Mouse (Mus musculus): Measurements from ENCODE around the gene Pfkm.

Gene Pfkm

DNA sequence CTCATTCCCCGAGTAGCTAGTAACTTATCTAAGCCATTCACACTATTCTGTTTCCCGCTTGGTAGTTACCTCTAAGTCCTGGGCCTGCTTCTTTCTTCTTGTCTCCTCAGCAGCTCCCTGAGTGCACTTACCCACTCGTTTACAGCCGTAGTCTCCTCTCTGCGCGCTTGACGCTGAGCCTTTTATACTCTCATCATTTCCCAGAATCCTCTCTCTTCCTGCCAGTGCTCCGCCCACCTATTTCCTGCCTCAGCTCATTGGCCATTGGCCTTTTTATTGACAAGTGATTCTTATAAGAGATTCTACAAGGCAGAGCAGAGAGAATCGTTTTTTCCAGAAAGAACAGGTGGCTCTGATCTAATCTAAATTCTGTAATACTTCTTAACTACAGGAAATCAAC, 6.1 kb downstream of the Pfkm start:
- DNase-seq (ENCODE audit: low spot score in 2 of 2): no peak

DNA sequence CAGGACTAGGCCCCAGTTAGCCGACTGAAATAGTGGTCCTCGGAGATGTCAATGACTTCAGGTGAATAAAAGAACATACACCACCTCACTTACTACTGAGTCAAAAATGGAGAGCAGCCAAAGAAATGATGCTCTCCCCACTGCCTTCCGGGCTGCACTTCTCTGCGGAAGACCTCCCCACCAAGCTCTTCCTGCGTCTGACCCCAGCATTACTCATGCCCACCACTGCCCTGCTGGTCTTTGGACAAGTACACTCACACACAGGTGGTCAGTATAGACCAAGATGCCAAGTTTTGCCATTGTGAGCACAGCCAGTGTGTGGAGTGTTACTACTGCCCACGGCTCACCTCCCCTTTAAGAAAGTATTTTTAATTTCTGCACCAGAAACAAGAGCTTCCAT, 10.0 kb downstream of the Pfkm start:
- no peak for DNase-seq (ENCODE audit: low spot score in 2 of 2)

DNA sequence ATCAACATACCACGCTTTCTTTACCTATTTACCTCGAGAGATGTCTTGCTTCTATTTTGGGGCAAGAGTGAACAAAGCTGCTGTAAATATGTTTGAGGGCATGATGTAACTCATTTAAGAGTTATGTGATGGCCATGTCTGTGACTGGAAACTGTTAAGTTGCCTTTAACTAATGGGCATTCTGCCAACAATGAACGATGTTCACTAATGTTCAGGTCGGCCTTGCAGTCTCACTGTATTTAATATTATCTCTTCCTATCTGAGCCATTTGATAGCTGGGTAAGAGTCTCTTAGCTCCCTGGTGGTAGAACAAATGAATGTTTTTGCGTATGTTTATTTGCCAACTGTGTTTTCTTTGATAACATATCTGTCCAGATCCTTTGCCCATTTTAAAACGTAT, 14.1 kb downstream of the Pfkm start:
- no peak for DNase-seq (ENCODE audit: low spot score in 2 of 2)

DNA sequence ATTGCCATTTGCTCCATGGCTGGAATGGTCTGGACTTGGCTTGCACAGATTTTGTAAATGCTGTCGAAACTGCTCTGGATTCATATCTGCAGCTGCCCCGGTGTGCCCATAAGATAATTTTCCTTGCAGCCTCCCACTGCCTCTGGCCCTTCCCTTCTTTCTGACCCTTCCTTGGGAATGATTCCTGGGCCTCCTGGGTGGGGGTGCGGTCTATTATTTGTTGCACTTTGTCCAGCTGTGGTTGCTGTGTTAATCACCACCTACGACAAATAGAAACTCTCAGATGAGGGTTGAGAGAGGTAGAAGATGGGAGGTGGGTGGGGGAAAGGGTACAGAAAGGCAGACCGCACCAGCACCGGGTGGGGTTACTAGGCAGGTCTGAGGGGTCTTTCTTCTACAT, 14.8 kb downstream of the Pfkm start:
- DNase-seq (ENCODE audit: low spot score in 2 of 2): no peak

DNA sequence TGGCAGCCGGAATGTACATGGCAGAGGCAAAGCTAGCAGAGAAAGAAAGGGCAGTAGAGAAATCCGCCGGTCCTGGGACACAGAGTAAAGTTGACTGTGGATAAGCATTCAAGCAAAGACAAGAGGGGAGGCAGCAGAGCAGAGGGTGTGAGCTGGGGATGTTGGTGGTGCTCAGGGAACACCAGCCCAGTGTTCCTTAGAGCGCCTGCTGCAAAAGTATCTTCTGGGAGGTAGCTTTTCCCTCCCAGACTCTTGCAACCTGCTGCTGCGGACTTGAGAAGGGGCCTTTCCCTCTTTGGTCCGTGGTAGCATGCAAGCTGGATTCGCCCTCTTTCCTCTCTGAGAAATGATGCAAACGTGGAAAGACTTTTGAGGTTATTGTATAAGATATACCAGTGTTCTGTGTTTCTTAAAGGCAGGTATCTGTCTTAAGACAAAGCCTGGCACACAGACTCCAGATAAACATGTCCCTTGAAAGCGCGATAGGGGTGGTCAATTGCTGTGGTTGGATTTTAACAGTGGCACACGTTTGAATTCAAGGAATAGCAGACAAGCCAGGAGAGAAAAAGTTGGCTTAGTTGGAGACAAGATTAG, 15.4 kb downstream of the Pfkm start:
- no peak for DNase-seq (ENCODE audit: low spot score in 2 of 2)

DNA sequence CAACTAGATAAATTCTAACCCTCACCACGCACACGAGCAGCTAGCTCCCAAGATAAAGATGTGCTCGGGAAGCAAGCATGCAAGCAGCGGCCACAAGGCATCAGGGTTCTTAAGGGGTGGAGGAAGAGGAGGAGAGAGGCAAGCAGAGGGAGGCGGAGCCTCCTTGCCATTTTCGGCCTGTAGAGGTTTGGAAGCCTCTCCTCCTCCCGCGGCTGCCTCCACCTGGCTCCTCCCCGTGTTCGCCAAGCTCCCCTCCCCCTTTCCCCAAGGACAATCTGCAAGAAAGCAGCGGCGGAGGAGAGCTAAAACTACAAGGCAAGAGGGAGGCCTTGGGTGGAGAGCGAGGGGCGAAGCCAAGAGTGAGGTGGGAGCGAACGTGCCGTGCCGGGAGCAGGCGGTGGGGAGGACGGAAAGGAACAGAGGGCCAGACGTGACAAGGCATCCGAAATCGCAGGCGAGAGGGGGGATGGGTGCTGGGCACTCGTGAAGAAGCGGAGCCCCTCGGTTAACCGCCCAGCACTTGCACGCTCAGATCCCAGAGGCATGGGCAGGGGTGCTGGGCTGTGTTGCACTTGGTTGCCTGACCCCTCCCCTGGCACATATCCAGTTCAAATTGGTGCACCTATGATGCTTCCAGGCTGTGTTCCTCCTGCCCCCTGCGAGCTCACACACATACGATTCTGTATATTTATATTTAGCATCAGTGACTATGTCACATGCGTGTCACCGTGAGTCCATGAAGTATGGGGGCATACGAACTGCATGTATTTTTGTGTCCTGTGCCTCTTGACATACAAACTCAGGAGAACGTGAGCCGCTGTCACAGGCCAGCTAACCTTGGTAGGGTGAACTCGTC, 16.1 kb downstream of the Pfkm start:
- DNase-seq (ENCODE audit: low spot score in 2 of 2): peak; percentile 78 to 86

DNA sequence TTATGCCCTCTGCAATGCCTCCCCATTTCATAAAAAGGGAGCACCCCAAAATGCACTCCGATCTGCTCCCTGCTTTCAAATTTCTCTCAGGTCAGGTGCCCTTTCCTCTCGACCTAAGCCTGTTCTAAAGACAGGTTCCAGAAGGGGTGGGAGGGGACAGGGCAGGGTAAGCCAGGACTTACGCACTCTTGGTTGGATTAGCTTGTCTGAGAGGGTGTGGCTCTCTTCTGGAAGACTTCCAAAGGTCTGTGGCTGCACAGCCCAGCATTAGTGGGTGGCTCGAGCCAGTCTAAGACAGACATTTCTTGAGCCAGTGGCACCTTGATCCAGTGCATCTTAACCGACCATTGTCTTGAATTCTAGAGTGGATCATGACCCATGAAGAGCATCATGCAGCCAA, 19.4 kb downstream of the Pfkm start:
- DNase-seq (ENCODE audit: low spot score in 2 of 2): no peak

DNA sequence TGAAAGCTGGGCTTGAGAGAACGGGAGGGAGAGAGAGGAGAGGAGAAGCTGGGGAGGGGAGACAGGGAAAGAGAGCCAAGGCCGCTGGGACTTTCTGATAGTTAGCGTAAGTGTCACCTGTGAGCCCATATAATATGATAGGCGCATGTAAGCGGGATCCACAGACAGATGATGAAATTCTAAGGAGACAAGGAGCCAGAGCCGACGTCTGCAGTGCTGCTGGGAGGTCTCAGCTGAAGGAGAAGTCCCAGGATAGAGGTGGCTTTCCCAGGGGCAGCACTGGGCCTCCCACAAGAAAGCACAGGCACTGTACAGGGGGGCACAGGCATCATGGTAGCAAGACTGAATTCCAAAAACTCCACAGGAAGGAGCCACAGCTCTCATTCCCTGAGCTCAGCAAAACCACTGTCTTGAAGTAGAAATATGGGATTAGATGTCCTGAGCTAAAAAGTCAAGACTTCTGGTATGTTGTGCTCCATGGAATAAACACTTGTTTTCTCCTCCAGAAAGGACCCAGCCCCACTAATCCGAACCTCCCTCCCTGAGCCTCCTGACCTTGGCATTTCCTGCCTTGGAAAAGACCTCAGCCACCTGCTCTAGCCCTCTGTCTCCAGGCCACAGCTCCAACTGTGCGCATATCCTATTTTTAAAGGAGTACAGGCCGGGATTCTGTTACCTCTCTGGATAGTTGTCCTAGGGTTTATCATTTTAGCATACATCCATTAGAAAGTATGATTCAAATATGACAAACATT, 21.9 kb downstream of the Pfkm start:
- no peak for DNase-seq (ENCODE audit: low spot score in 2 of 2)

DNA sequence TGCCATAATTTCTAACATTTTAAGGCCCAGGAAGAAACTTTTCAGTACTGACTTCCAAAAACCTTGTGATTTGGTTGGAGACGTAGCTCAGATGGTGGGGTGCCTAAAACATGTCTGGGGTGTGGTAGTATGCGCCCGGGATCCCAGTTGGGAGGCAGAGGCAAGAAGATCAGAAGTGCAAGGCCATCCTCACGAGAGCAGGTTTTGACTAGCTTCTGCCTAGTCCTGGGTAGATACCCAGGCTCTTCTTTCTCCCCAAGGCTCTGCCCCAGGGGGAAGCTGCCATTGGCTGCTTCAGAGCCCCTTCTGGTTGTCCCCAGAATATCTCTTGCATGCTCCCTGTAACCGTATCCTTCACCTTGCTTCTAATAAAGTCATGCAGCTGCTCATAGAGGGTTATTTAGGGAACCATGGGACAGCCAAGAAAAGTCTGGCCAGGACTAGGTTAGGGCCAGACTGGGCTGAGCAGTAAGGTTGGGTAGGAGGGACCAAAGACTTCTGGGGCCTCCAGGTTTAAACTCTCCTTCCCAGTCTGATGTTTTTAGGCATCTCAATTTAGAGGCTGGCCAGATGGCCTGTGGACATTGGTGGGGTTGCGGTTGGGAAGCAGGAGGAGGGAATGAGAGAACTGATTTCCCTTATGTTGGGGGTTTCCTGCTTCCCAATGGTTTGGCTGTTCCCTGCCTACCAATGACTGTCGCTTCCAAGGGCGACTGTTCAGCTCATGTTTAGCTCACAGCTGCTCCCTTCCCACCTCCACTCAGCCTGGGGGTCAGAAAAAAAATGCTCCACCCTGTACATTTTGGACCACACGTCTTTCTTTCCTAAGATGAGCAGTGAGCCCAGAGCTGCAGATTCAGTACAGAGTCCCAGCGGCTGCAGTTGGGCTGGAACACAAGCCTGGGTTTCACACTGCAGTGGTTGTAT, 22.7 kb downstream of the Pfkm start:
- no peak for DNase-seq (ENCODE audit: low spot score in 2 of 2)

DNA sequence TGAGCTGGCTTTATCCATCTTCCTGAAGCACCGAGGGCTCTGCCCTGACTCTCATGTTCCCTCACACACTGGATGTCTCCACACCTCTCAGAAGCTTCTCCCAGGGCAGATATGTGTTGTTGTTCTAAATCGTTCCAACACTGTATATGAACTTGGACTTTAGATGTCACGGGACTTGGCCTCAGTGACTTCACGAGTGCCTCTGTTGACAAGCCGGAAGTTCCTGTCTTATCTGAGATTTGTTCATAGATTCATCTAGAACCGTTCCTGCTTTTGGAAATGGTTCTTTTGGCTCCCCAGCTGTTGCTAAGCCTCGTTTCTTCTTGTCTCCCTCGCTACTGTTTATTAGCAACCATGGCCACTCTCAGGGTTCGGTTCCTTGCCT, 23.4 kb downstream of the Pfkm start:
- DNase-seq (ENCODE audit: low spot score in 2 of 2): no peak

DNA sequence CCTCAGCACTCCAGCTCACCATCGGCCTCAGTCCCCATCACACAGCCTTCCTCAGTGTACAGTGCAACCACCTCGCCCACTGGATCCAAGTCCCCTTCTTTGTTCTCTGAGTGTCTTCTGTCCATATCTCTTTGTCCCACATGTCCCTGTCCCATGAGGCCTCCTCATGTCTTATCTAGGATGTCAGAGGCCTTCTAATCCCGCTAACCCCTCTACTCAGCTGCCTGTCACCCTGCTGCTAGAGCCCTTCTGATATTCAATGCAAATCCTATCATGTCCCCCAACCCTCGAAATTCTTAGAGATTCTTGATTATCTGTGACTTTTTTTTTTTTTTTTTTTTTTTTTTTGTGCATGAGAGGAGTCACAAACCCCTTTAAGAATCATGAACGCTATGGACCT, 23.9 kb downstream of the Pfkm start:
- no peak for DNase-seq (ENCODE audit: low spot score in 2 of 2)

DNA sequence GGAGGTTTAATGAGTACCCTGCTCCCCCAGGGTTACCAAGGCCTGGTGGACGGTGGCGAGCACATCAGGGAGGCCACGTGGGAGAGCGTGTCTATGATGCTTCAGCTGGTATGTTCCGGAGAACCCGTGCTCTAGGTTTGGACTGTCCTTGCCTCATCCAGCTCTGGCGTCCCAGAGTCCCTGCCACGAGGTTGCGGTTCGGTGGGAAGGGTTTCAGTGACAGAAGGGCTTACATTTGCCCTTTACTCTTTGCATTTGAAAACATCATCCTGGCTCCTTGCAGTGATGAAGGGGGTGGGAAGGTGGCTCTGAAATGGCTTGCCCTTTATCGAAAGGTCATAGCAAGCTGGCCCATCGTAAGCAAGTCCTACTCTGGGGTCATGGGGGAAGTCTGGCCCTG, 27.0 kb downstream of the Pfkm start:
- DNase-seq (ENCODE audit: low spot score in 2 of 2): no peak

DNA sequence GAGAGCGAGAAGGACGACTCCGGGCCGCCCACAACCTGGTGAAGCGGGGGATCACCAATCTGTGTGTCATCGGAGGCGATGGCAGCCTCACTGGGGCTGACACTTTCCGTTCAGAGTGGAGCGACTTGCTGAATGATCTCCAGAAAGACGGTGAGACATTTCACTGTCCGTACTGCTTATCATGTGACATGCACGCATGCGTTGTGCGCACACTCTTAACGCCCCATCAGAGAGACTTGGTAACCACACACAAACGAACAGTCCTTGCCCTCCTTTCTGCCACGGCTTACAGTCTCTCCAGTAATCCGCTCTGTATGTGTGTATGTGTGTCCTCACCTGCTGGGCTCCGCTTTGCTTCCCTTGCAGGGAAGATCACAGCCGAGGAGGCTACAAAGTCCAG, 28.4 kb downstream of the Pfkm start:
- DNase-seq (ENCODE audit: low spot score in 2 of 2): no peak

DNA sequence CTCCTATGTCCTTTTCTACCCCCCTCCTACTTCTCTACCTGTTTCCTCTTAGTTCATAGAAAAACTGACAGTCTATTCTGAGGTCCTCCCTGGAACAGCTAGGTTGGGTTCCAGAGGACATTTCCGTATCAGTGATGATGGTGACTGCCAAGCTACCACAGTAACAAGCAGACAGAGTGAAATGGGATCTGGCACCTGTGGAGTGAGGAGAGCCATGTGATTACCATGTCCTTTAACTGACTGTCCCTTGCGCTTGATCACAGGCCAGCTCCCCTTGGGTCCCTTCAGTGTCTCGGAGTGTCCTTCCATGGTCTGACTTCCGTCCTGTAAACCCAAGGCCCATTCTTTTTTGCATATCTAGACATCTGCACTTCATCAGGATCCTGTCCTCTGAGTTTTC, 38.6 kb downstream of the Pfkm start:
- DNase-seq (ENCODE audit: low spot score in 2 of 2): no peak

DNA sequence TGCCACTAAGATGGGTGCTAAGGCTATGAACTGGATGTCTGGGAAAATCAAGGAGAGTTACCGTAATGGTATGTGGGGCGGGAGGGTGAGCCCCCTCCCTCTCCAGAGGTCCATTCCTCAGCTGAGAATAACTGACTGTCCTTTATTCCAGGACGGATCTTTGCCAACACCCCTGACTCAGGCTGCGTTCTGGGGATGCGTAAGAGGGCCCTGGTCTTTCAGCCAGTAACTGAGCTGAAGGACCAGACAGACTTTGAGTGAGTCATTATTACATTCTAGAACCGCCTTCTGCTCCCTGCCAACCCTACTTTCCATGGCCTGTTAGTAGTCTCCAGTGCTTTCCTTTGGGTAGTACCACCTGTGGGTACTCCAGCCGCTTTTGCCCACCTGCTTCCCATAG, 39.1 kb downstream of the Pfkm start:
- DNase-seq (ENCODE audit: low spot score in 2 of 2): no peak

DNA sequence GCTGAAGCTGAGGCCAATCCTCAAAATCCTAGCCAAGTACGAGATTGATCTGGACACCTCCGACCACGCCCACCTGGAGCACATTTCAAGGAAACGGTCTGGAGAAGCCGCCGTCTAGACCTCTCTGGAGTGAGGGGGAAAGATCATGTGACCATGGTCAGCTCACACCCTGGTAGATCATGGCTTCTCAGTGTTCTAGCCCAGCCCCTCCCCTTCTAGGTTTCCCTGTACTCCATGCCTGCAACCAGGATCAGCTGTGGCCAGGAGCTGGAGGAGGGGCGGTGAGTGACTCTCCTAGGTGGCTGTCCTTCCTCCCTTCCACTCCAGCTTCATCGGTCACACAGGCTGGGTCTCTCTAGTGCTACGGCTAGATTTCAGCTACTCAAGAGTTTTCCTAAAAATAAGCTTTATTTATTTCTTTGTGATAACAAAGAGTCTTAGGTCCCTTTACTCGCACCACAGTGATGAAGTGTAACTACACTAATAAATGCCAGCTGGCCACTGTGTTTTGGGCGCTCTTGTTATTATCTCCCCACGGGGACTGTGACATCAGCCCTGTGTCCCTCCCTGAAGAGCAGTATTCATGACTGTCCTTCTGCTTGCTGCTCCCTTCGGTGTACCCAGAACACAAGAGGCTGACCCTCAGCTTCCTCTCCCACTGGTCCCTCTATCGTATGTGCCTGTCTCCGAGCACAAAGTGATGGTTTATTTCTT, 39.7 kb downstream of the Pfkm start:
- DNase-seq (ENCODE audit: low spot score in 2 of 2): no peak

DNA sequence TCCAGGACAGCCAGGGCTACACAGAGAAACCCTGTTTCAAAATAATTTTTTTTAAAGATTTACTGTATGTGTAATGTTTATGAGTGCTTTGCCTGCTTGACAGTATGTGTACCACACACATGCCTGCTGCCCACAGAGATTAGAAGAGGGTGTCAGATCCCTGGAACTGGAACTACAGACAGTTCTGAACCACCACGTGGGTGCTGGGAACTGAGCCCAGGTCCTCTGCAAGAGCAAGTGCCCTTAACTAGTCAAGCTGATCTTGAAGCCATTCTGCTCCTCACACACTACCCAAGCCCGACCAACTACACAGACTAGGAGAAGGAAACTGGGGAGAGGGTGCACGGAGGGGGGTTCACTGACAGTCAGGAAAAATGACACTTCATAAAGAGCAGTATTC, 41.1 kb downstream of the Pfkm start:
- no peak for DNase-seq (ENCODE audit: low spot score in 2 of 2)

DNA sequence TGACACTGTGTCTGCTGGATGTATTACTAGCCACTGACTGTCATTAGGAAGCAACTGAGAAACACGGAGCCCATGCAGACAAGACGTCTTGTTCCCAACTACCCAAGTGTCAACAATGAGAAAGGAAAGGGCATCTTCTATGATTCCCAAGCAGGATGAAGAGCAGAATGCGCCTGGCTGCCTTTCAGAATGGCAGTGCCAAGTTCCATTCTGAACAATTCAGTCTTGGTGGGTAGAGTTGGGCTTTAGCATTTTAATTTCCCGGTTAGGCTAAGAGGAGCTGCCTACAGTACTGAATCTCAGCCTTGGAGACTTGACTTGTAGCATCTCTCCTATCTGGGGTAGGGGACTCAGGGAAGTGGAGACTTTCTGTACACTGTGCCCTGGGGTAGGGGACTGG, 41.6 kb downstream of the Pfkm start:
- no peak for DNase-seq (ENCODE audit: low spot score in 2 of 2)

DNA sequence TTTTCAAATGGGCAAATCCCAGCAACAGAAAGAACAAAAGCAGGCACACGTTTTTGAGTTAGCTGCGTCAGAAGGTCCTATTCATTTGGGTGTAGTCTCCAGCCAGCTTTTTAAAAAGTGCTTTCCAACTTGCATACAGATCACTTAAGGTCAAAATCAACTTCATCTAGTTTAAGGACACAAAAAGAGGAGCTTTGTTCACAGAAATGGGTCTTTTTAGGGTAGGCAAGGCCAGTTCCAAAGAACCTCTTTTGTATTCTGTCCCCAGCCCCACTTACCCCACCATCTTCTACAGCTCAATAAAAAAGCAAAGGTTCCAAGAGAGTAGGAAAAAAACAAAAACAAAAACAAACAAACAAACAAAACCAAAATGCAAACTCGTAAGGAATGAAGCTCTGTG, 42.3 kb downstream of the Pfkm start:
- no peak for DNase-seq (ENCODE audit: low spot score in 2 of 2)

DNA sequence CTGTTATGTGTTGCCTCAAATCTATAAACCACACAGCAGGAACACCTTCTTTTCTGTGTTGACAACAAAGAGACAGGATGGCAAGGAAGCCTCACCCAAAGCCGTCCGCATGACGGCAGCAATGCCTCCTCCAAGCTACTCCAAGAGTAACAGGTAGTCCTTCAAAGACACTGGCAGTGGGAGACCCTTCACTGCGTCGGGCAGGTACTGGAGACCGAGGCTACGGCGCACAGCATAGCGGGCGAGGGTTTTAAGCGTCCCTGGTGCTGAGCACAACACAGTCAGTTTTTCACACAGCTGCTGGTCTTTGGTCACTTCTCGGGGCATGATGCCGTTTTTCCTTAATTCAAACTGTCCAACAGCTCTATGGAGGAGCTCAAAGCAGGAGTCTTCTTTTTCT, 43.3 kb downstream of the Pfkm start:
- DNase-seq (ENCODE audit: low spot score in 2 of 2): no peak

DNA sequence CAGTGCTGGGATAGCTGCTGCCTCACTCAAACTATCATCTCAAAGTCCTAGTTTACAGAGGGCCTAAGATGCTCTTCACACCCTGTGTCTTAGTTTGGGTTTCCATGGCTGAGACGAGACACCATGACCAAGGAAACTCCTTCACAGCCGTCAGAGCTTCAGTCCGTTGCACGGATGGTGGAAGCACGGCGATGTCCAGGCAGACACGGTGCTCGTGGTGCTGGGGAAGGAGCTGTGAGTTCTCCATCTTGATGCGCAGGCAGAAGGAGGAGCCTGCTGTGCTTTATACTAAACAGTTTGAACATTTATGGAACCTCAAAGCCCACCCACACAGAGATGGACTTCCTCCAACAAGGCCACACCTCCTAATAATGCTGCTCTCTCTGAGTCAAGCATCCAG, 44.5 kb downstream of the Pfkm start:
- DNase-seq (ENCODE audit: low spot score in 2 of 2): no peak
